Mouse (Mus musculus): ENCODE measurements at regions not wholly inside any gene's neighbourhood (a gene's known extent, or its start where the extent isn't known, plus 50 kb on each side); places are given as distances from the start of the nearest gene placed in this dataset.
A peak's percentile ranks its signal among the peaks of the same experiment; 100 is the strongest.

- no peak for DNase-seq
- intact Hi-C loops (cut with DNase I) = no loop called here
These were observed 135.6 kb upstream of the 1600014C23Rik start for GRCm38 (mm10) chr17:45869014-45869968.

GRCm38 (mm10) chr17:45868539-45868938 is 134.9 kb upstream of the 1600014C23Rik start:
- intact Hi-C loops (cut with DNase I) = no loop called here
- no peak for DNase-seq

GRCm38 (mm10) chr17:45867727-45868126 is 134.1 kb upstream of the 1600014C23Rik start:
- DNase-seq = no peak
- intact Hi-C loops (cut with DNase I) = no loop called here

- no peak for DNase-seq
- intact Hi-C loops (cut with DNase I) = no loop called here
These were observed 133.4 kb upstream of the 1600014C23Rik start for GRCm38 (mm10) chr17:45866876-45867652.

GRCm38 (mm10) chr17:45866346-45866745 is 132.7 kb upstream of the 1600014C23Rik start:
- intact Hi-C loops (cut with DNase I) = no loop called here
- DNase-seq = no peak

GRCm38 (mm10) chr17:45865944-45866343 is 132.3 kb upstream of the 1600014C23Rik start:
- intact Hi-C loops (cut with DNase I) = no loop called here
- no peak for DNase-seq

GRCm38 (mm10) chr17:45863471-45864205 is 130.0 kb upstream of the 1600014C23Rik start:
- intact Hi-C loops (cut with DNase I) = no loop called here
- DNase-seq = no peak

- intact Hi-C loops (cut with DNase I) = no loop called here
- no peak for DNase-seq
These were observed 129.4 kb upstream of the 1600014C23Rik start for GRCm38 (mm10) chr17:45863031-45863430.

- DNase-seq = no peak
- intact Hi-C loops (cut with DNase I) = no loop called here
These were observed 125.8 kb upstream of the 1600014C23Rik start for GRCm38 (mm10) chr17:45859441-45859840.

GRCm38 (mm10) chr17:45853931-45854653 is 120.4 kb upstream of the 1600014C23Rik start:
- intact Hi-C loops (cut with DNase I) = no loop called here
- no peak for DNase-seq

- DNase-seq = no peak
- intact Hi-C loops (cut with DNase I) = no loop called here
These were observed 118.8 kb upstream of the 1600014C23Rik start for GRCm38 (mm10) chr17:45852402-45852801.

- DNase-seq = no peak
- intact Hi-C loops (cut with DNase I) = no loop called here
These were observed 118.2 kb upstream of the 1600014C23Rik start for GRCm38 (mm10) chr17:45851723-45852396.

GRCm38 (mm10) chr17:45850976-45851375 is 117.3 kb upstream of the 1600014C23Rik start:
- intact Hi-C loops (cut with DNase I) = no loop called here
- DNase-seq = no peak

GRCm38 (mm10) chr17:45850174-45850573 is 116.5 kb upstream of the 1600014C23Rik start:
- intact Hi-C loops (cut with DNase I) = no loop called here
- DNase-seq = no peak

- DNase-seq = peak; percentile 27
- intact Hi-C loops (cut with DNase I) = no loop called here
These were observed 115.0 kb upstream of the 1600014C23Rik start for GRCm38 (mm10) chr17:45848605-45849004.

- DNase-seq = no peak
- intact Hi-C loops (cut with DNase I) = no loop called here
These were observed 114.2 kb upstream of the 1600014C23Rik start for GRCm38 (mm10) chr17:45847701-45848378.

- no peak for DNase-seq
- intact Hi-C loops (cut with DNase I) = no loop called here
These were observed 112.2 kb upstream of the 1600014C23Rik start for GRCm38 (mm10) chr17:45845832-45846231.

- DNase-seq = peak; percentile 24
- intact Hi-C loops (cut with DNase I) = no loop called here
These were observed 103.1 kb upstream of the 1600014C23Rik start for GRCm38 (mm10) chr17:45836731-45837130.

- intact Hi-C loops (cut with DNase I) = no loop called here
These were observed 102.6 kb upstream of the 1600014C23Rik start for GRCm38 (mm10) chr17:45836253-45836652.

More at GRCm38 (mm10) chr17:45836253-45836652, 102.6 kb upstream of the 1600014C23Rik start:
- DNase-seq = peak; percentile 68

All from left cerebral cortex, postnatal 4 days (tissue).